Mouse (Mus musculus): ENCODE data around the gene 9930021J03Rik. TPM values are rescaled to one million over a fixed set of nuclear protein-coding genes. Genes with fewer than 3 reads are reported as not detected.

Gene 9930021J03Rik
- polyA plus RNA-seq, 1 experiment from 2014 or later, result 8.2 TPM

- ATAC-seq (ENCODE audit: insufficient number of reproducible peaks, low FRiP score, low TSS enrichment, low read depth), result no peak
- 90% methylated on average over 2 of the region's 2 CpGs for WGBS
- Histone ChIP-seq H3K4me1 (ENCODE audit: control insufficient read depth, insufficient read depth, low read length) (no peaks in the 10 kb centered on the region), H3K9me3 (ENCODE audit: control insufficient read depth, low read length) (no peaks in the 10 kb centered on the region), H3K27me3 (ENCODE audit: control insufficient read depth, insufficient read depth, low read length) (no peaks in the 10 kb centered on the region), H3K4me3 (ENCODE audit: low read depth, low read length) (no peak overlapping the region), H3K4me2 (ENCODE audit: low read depth, severe bottlenecking) (no peak overlapping the region), H3K9ac (ENCODE audit: low read length) (no peak overlapping the region), H3K27ac (replicated peaks; ENCODE audit: low read depth, low read length) (no peak overlapping the region), H3K36me3 (ENCODE audit: control insufficient read depth, insufficient read depth, low read length) (no peaks in the 10 kb centered on the region)
- no peak for DNase-seq (ENCODE audit: low spot score)
These were observed 22.9 kb downstream of the 9930021J03Rik start for GRCm38 (mm10) chr19:29782914-29783313.

DNA sequence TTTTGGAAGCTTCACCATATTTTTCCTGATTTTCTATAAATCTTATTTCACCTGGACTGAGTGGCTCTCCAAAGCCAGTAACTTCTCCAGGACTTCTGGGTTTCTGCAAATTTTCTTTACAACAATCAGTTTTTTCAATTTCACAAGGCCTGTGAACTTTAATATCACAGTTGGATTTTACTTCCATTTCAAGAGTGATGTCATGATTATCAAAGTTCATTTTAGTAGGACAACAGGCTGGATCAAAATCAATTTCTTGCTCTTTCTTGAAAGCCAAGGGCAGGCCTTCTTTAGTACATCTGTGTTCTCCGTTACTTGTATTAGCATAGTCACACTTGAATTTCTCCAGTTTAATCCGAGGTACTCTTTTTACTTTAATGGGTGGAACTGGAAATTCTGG lies 51.9 kb downstream of the 9930021J03Rik start:
- Histone ChIP-seq H3K4me3 (ENCODE audit: low read depth, low read length) (no peak overlapping the region), H3K36me3 (ENCODE audit: control insufficient read depth, insufficient read depth, low read length) (no peaks in the 10 kb centered on the region), H3K9ac (ENCODE audit: low read length) (no peak overlapping the region), H3K4me1 (ENCODE audit: control insufficient read depth, insufficient read depth, low read length) (no peaks in the 10 kb centered on the region), H3K27ac (replicated peaks; ENCODE audit: low read depth, low read length) (no peak overlapping the region), H3K4me2 (ENCODE audit: low read depth, severe bottlenecking) (no peak overlapping the region), H3K9me3 (ENCODE audit: control insufficient read depth, low read length) (no peaks in the 10 kb centered on the region), H3K27me3 (ENCODE audit: control insufficient read depth, insufficient read depth, low read length) (no peaks in the 10 kb centered on the region)
- DNase-seq (ENCODE audit: low spot score) (no peak), ATAC-seq (ENCODE audit: insufficient number of reproducible peaks, low FRiP score, low TSS enrichment, low read depth) (no peak)
- 98% methylated on average over 2 of the region's 2 CpGs for WGBS

DNA sequence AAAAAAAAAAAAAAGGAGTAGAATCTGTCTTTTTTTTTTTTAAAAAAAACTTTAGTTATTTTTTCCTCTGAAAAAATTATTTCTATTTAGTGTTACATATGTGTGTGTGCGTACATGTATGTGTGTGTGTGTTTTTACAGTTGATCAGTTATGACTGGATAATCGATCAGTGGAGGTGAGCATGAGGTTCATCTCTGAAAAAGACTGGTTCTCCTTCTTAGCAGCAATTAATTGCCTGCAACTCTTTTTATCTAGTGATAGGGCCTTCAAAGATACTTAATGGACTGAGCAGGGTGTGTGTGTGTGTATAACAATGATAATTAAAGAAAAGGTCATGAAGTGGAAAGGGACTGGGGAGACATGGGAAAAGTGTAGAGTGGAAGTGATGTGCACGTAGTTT lies 54.8 kb downstream of the 9930021J03Rik start:
- no peaks in the 10 kb centered on the region for H3K9me3 ChIP-seq (ENCODE audit: control insufficient read depth, low read length)
- no peak overlapping the region for H3K9ac ChIP-seq (ENCODE audit: low read length)
- H3K27ac ChIP-seq (replicated peaks; ENCODE audit: low read depth, low read length), result no peak overlapping the region
- WGBS, result 93% methylated on average over 3 of the region's 3 CpGs
- no peaks in the 10 kb centered on the region for H3K27me3 ChIP-seq (ENCODE audit: control insufficient read depth, insufficient read depth, low read length)
- H3K4me1 ChIP-seq (ENCODE audit: control insufficient read depth, insufficient read depth, low read length), result no peaks in the 10 kb centered on the region
- H3K36me3 ChIP-seq (ENCODE audit: control insufficient read depth, insufficient read depth, low read length), result no peaks in the 10 kb centered on the region
- H3K4me2 ChIP-seq (ENCODE audit: low read depth, severe bottlenecking), result no peak overlapping the region
- no peak for ATAC-seq (ENCODE audit: insufficient number of reproducible peaks, low FRiP score, low TSS enrichment, low read depth)
- no peak overlapping the region for H3K4me3 ChIP-seq (ENCODE audit: low read depth, low read length)
- no peak for DNase-seq (ENCODE audit: low spot score)

GRCm38 (mm10) chr19:29743531-29743930 lies 62.3 kb downstream of the 9930021J03Rik start:
- ATAC-seq (ENCODE audit: insufficient number of reproducible peaks, low FRiP score, low TSS enrichment, low read depth), result no peak
- WGBS, result 74% methylated on average over 5 of the region's 5 CpGs
- no peaks in the 10 kb centered on the region for H3K9me3 ChIP-seq (ENCODE audit: control insufficient read depth, low read length)
- no peak overlapping the region for H3K4me2 ChIP-seq (ENCODE audit: low read depth, severe bottlenecking)
- no peak overlapping the region for H3K9ac ChIP-seq (ENCODE audit: low read length)
- H3K27ac ChIP-seq (replicated peaks; ENCODE audit: low read depth, low read length), result no peak overlapping the region
- no peaks in the 10 kb centered on the region for H3K27me3 ChIP-seq (ENCODE audit: control insufficient read depth, insufficient read depth, low read length)
- no peaks in the 10 kb centered on the region for H3K4me1 ChIP-seq (ENCODE audit: control insufficient read depth, insufficient read depth, low read length)
- H3K4me3 ChIP-seq (ENCODE audit: low read depth, low read length), result no peak overlapping the region
- H3K36me3 ChIP-seq (ENCODE audit: control insufficient read depth, insufficient read depth, low read length), result no peaks in the 10 kb centered on the region
- DNase-seq (ENCODE audit: low spot score), result no peak

GRCm38 (mm10) chr19:29740661-29741060 lies 65.1 kb downstream of the 9930021J03Rik start:
- Histone ChIP-seq H3K9ac (ENCODE audit: low read length) (no peak overlapping the region), H3K36me3 (ENCODE audit: control insufficient read depth, insufficient read depth, low read length) (no peaks in the 10 kb centered on the region), H3K4me3 (ENCODE audit: low read depth, low read length) (no peak overlapping the region), H3K9me3 (ENCODE audit: control insufficient read depth, low read length) (no peaks in the 10 kb centered on the region), H3K4me1 (ENCODE audit: control insufficient read depth, insufficient read depth, low read length) (no peaks in the 10 kb centered on the region), H3K4me2 (ENCODE audit: low read depth, severe bottlenecking) (no peak overlapping the region), H3K27ac (replicated peaks; ENCODE audit: low read depth, low read length) (no peak overlapping the region), H3K27me3 (ENCODE audit: control insufficient read depth, insufficient read depth, low read length) (no peaks in the 10 kb centered on the region)
- DNase-seq (ENCODE audit: low spot score) (no peak), ATAC-seq (ENCODE audit: insufficient number of reproducible peaks, low FRiP score, low TSS enrichment, low read depth) (no peak)
- 86% methylated on average over 1 of the region's 1 CpGs for WGBS

DNA sequence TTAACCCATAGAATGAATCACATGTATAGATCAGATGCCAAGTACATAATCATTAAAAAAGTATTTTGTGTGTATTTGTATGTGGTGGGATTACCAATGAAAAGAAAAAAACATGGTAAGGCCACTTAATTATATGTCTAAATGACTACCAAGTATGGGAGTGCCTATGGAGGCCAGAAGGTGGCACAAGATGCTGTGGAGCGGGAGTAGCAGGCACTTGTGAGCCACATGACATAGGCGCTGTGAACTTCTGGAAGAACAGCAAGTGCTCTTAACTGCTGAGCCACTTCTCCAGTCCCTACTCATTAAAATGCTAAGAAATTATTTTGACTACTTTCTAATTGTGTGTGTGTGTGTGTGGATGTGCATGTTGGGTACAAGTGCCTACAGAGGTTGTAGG lies 66.2 kb downstream of the 9930021J03Rik start:
- DNase-seq (ENCODE audit: low spot score) (no peak), ATAC-seq (ENCODE audit: insufficient number of reproducible peaks, low FRiP score, low TSS enrichment, low read depth) (no peak)
- Histone ChIP-seq H3K4me1 (ENCODE audit: control insufficient read depth, insufficient read depth, low read length) (no peaks in the 10 kb centered on the region), H3K36me3 (ENCODE audit: control insufficient read depth, insufficient read depth, low read length) (no peaks in the 10 kb centered on the region), H3K27ac (replicated peaks; ENCODE audit: low read depth, low read length) (no peak overlapping the region), H3K4me2 (ENCODE audit: low read depth, severe bottlenecking) (no peak overlapping the region), H3K9ac (ENCODE audit: low read length) (no peak overlapping the region), H3K4me3 (ENCODE audit: low read depth, low read length) (no peak overlapping the region), H3K27me3 (ENCODE audit: control insufficient read depth, insufficient read depth, low read length) (no peaks in the 10 kb centered on the region), H3K9me3 (ENCODE audit: control insufficient read depth, low read length) (no peaks in the 10 kb centered on the region)
- 71% methylated on average over 2 of the region's 2 CpGs for WGBS

DNA sequence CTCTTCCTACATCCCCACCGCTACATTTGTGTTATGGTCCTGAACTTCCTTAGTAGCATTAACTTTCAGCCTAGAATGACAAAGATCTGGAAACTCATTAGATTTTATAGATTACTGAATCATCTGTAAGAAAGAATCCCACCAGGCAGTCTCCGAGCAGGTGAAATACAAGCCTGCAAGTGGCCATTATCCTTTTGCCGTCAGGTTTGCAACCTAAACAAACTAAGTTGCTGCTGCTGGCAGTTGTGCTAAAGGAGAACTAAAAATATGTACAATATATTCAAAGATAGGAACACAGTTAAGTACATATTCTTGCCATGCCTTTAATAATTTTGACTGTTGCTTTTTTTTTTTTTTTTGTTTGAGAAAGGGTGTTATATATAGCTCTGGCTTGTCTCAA lies 70.4 kb downstream of the 9930021J03Rik start:
- no peak for ATAC-seq (ENCODE audit: insufficient number of reproducible peaks, low FRiP score, low TSS enrichment, low read depth)
- H3K4me3 ChIP-seq (ENCODE audit: low read depth, low read length), result no peak overlapping the region
- WGBS, result 86% methylated on average over 3 of the region's 3 CpGs

GRCm38 (mm10) chr19:29718476-29718875 lies 87.3 kb downstream of the 9930021J03Rik start:
- 95% methylated on average over 3 of the region's 3 CpGs for WGBS
- H3K9ac ChIP-seq (ENCODE audit: low read length), result no peak overlapping the region
- ATAC-seq (ENCODE audit: insufficient number of reproducible peaks, low FRiP score, low TSS enrichment, low read depth) (no peak), DNase-seq (ENCODE audit: low spot score) (no peak)
- H3K36me3 ChIP-seq (ENCODE audit: control insufficient read depth, insufficient read depth, low read length), result no peaks in the 10 kb centered on the region
- H3K4me1 ChIP-seq (ENCODE audit: control insufficient read depth, insufficient read depth, low read length), result no peaks in the 10 kb centered on the region
- H3K4me2 ChIP-seq (ENCODE audit: low read depth, severe bottlenecking), result no peak overlapping the region
- H3K27ac ChIP-seq (replicated peaks; ENCODE audit: low read depth, low read length), result no peak overlapping the region
- H3K27me3 ChIP-seq (ENCODE audit: control insufficient read depth, insufficient read depth, low read length), result no peaks in the 10 kb centered on the region
- H3K9me3 ChIP-seq (ENCODE audit: control insufficient read depth, low read length), result no peaks in the 10 kb centered on the region
- no peak overlapping the region for H3K4me3 ChIP-seq (ENCODE audit: low read depth, low read length)

More for the DNA sequence above, 70.4 kb downstream of the 9930021J03Rik start:
- DNase-seq (ENCODE audit: low spot score), result no peak
- H3K36me3 ChIP-seq (ENCODE audit: control insufficient read depth, insufficient read depth, low read length), result no peaks in the 10 kb centered on the region
- no peaks in the 10 kb centered on the region for H3K9me3 ChIP-seq (ENCODE audit: control insufficient read depth, low read length)
- no peaks in the 10 kb centered on the region for H3K27me3 ChIP-seq (ENCODE audit: control insufficient read depth, insufficient read depth, low read length)
- no peaks in the 10 kb centered on the region for H3K4me1 ChIP-seq (ENCODE audit: control insufficient read depth, insufficient read depth, low read length)
- no peak overlapping the region for H3K27ac ChIP-seq (replicated peaks; ENCODE audit: low read depth, low read length)
- no peak overlapping the region for H3K9ac ChIP-seq (ENCODE audit: low read length)
- H3K4me2 ChIP-seq (ENCODE audit: low read depth, severe bottlenecking), result no peak overlapping the region

GRCm38 (mm10) chr19:29717854-29718253 lies 87.9 kb downstream of the 9930021J03Rik start:
- Histone ChIP-seq H3K4me3 (ENCODE audit: low read depth, low read length) (no peak overlapping the region), H3K4me1 (ENCODE audit: control insufficient read depth, insufficient read depth, low read length) (no peaks in the 10 kb centered on the region), H3K9me3 (ENCODE audit: control insufficient read depth, low read length) (no peaks in the 10 kb centered on the region), H3K27me3 (ENCODE audit: control insufficient read depth, insufficient read depth, low read length) (no peaks in the 10 kb centered on the region), H3K9ac (ENCODE audit: low read length) (no peak overlapping the region), H3K4me2 (ENCODE audit: low read depth, severe bottlenecking) (no peak overlapping the region), H3K36me3 (ENCODE audit: control insufficient read depth, insufficient read depth, low read length) (no peaks in the 10 kb centered on the region), H3K27ac (replicated peaks; ENCODE audit: low read depth, low read length) (no peak overlapping the region)
- no peak for ATAC-seq (ENCODE audit: insufficient number of reproducible peaks, low FRiP score, low TSS enrichment, low read depth)
- no peak for DNase-seq (ENCODE audit: low spot score)
- WGBS, result 93% methylated on average over 3 of the region's 3 CpGs

All from limb, embryonic 11.5 days (tissue).